Mouse (Mus musculus): ENCODE results near the gene Fads6. TPM values are rescaled to one million over a fixed set of nuclear protein-coding genes. Genes with fewer than 3 reads are reported as not detected.
A peak's percentile ranks its signal among the peaks of the same experiment; 100 is the strongest.

The Fads6 gene
- total and polyA plus RNA-seq, 2 experiments from 2014 or later = 1.6 to 10.2 TPM

DNA sequence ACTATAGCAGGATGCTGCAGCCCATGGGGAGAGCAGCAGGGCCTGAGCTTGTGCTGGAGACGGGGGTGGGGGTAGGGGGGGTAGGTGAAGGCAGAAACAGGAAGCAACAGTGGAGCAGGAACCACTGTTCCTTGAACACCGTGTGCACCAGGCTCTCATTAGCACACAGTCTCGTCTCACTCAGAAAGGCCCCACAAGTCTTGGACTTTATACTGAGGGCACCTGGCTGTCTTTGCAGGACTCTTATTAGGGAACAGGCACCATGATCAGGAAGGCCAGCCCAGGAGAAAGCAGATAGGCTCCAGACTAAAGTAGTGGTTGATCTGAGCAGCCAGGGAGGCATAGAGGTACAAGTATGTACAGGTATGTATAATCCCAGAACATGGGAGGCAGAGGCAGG is 39.9 kb upstream of the Fads6 start:
- Histone ChIP-seq H3K4me3 (ENCODE audit: low read depth, low read length) (no peak overlapping the region), H3K4me1 (ENCODE audit: insufficient read depth, low read length) (0 out of 2 replicates have a peak, but pooled peaks cover 4% of the 10 kb centered on the region), H3K9me3 (ENCODE audit: low read length) (no peaks in the 10 kb centered on the region), H3K4me2 (ENCODE audit: low read depth, low read length, poor library complexity, severe bottlenecking) (no peak overlapping the region), H3K9ac (replicated peaks; ENCODE audit: low read length, poor library complexity, severe bottlenecking) (no peak overlapping the region), H3K27ac (ENCODE audit: low read depth, low read length) (no peak overlapping the region), H3K36me3 (ENCODE audit: insufficient read depth, low read length) (no peaks in the 10 kb centered on the region), H3K27me3 (ENCODE audit: insufficient read depth, low read length) (peaks cover 11% of the 10 kb centered on the region; the same call in 1 of the 2 replicates)
- DNase-seq (ENCODE audit: low spot score) (no peak), ATAC-seq (ENCODE audit: low FRiP score) (no peak)
- 61% methylated on average over 3 of the region's 3 CpGs for whole genome bisulfite sequencing
- no peak for TF ChIP-seq CTCF (IDR thresholded peaks at IDR 0.05)

DNA sequence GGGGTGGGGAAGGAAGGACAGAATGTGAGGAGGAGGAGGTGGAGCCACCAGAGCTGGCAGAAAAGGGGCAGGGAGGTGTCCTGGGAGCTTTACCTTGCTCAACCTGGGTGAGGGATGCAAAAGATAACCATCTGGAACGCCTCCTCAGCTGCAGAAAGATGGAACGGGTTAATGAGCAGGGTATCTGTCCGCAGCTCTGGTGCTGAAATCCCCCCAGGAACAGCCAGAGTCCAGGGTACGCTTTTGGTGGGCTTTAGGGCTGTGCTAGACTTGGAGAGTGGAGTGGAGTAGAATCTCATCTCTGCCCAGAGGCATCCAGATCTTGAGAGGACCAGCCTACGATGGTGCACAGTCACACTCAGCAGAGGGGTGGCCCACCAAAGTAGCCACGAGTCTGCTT is 38.7 kb upstream of the Fads6 start:
- no peak for ATAC-seq (ENCODE audit: low FRiP score)
- Histone ChIP-seq H3K4me1 (ENCODE audit: insufficient read depth, low read length) (0 out of 2 replicates have a peak, but pooled peaks cover 4% of the 10 kb centered on the region), H3K9ac (replicated peaks; ENCODE audit: low read length, poor library complexity, severe bottlenecking) (no peak overlapping the region), H3K4me2 (ENCODE audit: low read depth, low read length, poor library complexity, severe bottlenecking) (no peak overlapping the region), H3K27me3 (ENCODE audit: insufficient read depth, low read length) (peaks cover 14% of the 10 kb centered on the region; the same call in 1 of the 2 replicates), H3K27ac (ENCODE audit: low read depth, low read length) (no peak overlapping the region), H3K36me3 (ENCODE audit: insufficient read depth, low read length) (no peaks in the 10 kb centered on the region), H3K9me3 (ENCODE audit: low read length) (no peaks in the 10 kb centered on the region), H3K4me3 (ENCODE audit: low read depth, low read length) (no peak overlapping the region)
- no peak for TF ChIP-seq CTCF (IDR thresholded peaks at IDR 0.05)
- DNase-seq (ENCODE audit: low spot score) = no peak
- 19% methylated on average over 6 of the region's 6 CpGs for WGBS

DNA sequence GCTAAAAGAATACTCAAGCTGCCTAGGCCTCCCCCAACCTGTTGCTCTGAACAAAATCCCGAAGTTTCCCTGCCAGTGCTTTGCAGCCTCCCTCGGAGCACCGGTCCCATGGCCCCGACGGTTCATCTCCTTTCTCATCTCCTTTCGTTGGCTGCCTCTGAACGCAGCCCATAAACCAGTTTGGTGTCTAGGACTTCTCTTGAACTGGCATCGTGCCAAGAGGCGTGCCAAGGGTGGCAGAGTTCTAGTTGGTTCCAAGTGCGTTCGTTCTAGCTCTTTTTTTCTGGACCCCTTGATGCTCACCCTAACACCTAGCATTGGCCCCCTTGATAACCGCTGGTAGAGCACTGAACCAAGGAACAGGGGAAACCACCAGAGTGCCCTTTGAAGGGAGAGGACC is 37.8 kb upstream of the Fads6 start:
- peak overlapping the region; percentile 61; the same call in 1 of the 2 replicates for H3K4me2 ChIP-seq (ENCODE audit: low read depth, low read length, poor library complexity, severe bottlenecking)
- H3K4me1 ChIP-seq (ENCODE audit: insufficient read depth, low read length) = 0 out of 2 replicates have a peak, but pooled peaks cover 4% of the 10 kb centered on the region
- no peak for TF ChIP-seq CTCF (IDR thresholded peaks at IDR 0.05)
- H3K36me3 ChIP-seq (ENCODE audit: insufficient read depth, low read length) = no peaks in the 10 kb centered on the region
- no peak for DNase-seq (ENCODE audit: low spot score)
- H3K27ac ChIP-seq (ENCODE audit: low read depth, low read length) = no peak overlapping the region
- H3K4me3 ChIP-seq (ENCODE audit: low read depth, low read length) = no peak overlapping the region
- 57% methylated on average over 12 of the region's 12 CpGs for WGBS
- no peaks in the 10 kb centered on the region for H3K9me3 ChIP-seq (ENCODE audit: low read length)
- H3K27me3 ChIP-seq (ENCODE audit: insufficient read depth, low read length) = peaks cover 14% of the 10 kb centered on the region; the same call in 1 of the 2 replicates
- no peak overlapping the region for H3K9ac ChIP-seq (replicated peaks; ENCODE audit: low read length, poor library complexity, severe bottlenecking)
- no peak for ATAC-seq (ENCODE audit: low FRiP score)

DNA sequence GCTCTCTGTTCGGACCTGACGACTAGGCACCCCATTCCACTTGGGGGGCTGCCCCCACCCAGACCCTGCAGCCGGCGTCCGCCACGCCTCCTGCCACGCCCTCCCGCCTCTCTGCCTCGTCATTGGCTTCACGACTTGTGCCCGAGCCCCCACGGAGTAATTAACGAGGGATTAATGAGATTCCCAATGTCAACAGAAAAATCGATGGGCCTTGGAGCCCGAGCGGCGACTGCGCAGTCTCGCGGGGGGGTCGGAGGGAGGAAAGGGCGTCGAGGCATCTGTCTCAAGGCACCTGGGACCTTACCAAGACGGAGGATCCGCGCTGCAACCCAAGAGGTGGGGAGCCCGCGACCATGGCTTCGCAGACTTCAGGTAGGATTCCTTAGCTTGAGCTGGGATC is 37.1 kb upstream of the Fads6 start, which contains the start of gene Otop3:
Gene Otop3 (plus strand): TSS at position 201 of the 400 bp plus-strand sequence.
- DNase-seq (ENCODE audit: low spot score) (peak; percentile 43), ATAC-seq (ENCODE audit: low FRiP score) (no peak)
- H3K4me3 ChIP-seq (ENCODE audit: low read depth, low read length) = peak within 1 kb of the TSS; percentile 34
- peak within 1 kb of the TSS; percentile 66 for H3K9ac ChIP-seq (replicated peaks; ENCODE audit: low read length, poor library complexity, severe bottlenecking)
- 0 out of 2 replicates have a peak, but pooled peaks cover 4% of the 10 kb centered on the region for H3K4me1 ChIP-seq (ENCODE audit: insufficient read depth, low read length)
- H3K9me3 ChIP-seq (ENCODE audit: low read length) = no peaks in the 10 kb centered on the region
- no peaks in the 10 kb centered on the region for H3K36me3 ChIP-seq (ENCODE audit: insufficient read depth, low read length)
- H3K27me3 ChIP-seq (ENCODE audit: insufficient read depth, low read length) = peaks cover 14% of the 10 kb centered on the region; the same call in 1 of the 2 replicates
- no peak within 1 kb of the TSS for H3K27ac ChIP-seq (ENCODE audit: low read depth, low read length)
- 3% methylated on average over 29 of the region's 29 CpGs for WGBS
- H3K4me2 ChIP-seq (ENCODE audit: low read depth, low read length, poor library complexity, severe bottlenecking) = peak within 1 kb of the TSS; percentile 61
- TF ChIP-seq CTCF (IDR thresholded peaks at IDR 0.05) = no peak

DNA sequence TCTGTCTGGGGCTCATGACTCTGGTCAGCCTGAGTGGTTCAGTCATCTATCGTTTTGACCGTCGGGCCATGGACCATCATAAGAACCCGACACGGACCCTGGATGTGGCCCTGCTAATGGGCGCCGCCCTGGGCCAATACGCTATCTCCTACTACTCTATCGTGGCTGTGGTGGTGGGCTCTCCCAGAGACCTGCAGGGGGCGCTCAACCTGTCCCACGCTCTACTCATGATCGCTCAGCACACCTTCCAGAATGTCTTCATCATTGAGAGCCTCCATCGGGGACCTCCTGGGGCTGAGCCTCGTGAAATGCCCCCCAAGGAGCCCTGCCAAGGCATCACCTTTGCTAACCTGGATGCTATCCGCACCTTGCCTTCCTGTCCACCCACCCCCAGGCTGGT is 31.9 kb upstream of the Fads6 start:
- ATAC-seq (ENCODE audit: low FRiP score) = no peak
- peak; percentile 4; the same call in 1 of the 2 replicates for TF ChIP-seq CTCF (IDR thresholded peaks at IDR 0.05)
- Histone ChIP-seq H3K9ac (replicated peaks; ENCODE audit: low read length, poor library complexity, severe bottlenecking) (no peak overlapping the region), H3K4me2 (ENCODE audit: low read depth, low read length, poor library complexity, severe bottlenecking) (no peak overlapping the region), H3K36me3 (ENCODE audit: insufficient read depth, low read length) (no peaks in the 10 kb centered on the region), H3K27me3 (ENCODE audit: insufficient read depth, low read length) (0 out of 2 replicates have a peak, but pooled peaks cover 3% of the 10 kb centered on the region), H3K4me1 (ENCODE audit: insufficient read depth, low read length) (0 out of 2 replicates have a peak, but pooled peaks cover under 1% of the 10 kb centered on the region), H3K27ac (ENCODE audit: low read depth, low read length) (no peak overlapping the region), H3K9me3 (ENCODE audit: low read length) (no peaks in the 10 kb centered on the region), H3K4me3 (ENCODE audit: low read depth, low read length) (no peak overlapping the region)
- no peak for DNase-seq (ENCODE audit: low spot score)
- 70% methylated on average over 15 of the region's 15 CpGs for WGBS

DNA sequence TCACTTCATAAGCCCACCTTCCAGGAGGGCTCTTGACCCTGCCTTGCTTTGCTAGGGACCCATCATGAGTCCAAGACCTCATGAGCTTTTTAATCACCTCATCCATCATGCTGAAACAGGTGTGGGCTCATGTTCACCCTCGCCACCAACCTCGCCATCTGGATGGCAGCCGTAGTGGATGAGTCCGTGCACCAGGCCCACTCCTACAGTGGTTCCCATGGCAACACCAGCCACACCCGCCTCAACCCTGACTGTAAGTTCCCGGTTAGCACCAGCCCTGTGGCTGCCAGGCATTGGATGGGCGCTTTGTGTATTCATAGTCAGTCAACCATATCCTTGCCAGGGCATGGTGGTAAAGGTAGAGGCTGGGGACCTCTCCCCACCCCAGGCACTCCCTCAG is 29.3 kb upstream of the Fads6 start:
- DNase-seq (ENCODE audit: low spot score) = no peak
- Histone ChIP-seq H3K9me3 (ENCODE audit: low read length) (no peaks in the 10 kb centered on the region), H3K9ac (replicated peaks; ENCODE audit: low read length, poor library complexity, severe bottlenecking) (no peak overlapping the region), H3K4me3 (ENCODE audit: low read depth, low read length) (no peak overlapping the region), H3K36me3 (ENCODE audit: insufficient read depth, low read length) (no peaks in the 10 kb centered on the region), H3K4me1 (ENCODE audit: insufficient read depth, low read length) (no peaks in the 10 kb centered on the region), H3K4me2 (ENCODE audit: low read depth, low read length, poor library complexity, severe bottlenecking) (no peak overlapping the region), H3K27ac (ENCODE audit: low read depth, low read length) (no peak overlapping the region), H3K27me3 (ENCODE audit: insufficient read depth, low read length) (peaks cover 21% of the 10 kb centered on the region)
- no peak for ATAC-seq (ENCODE audit: low FRiP score)
- 77% methylated on average over 7 of the region's 7 CpGs for WGBS
- TF ChIP-seq CTCF (IDR thresholded peaks at IDR 0.05) = no peak
